Mouse (Mus musculus): ENCODE measurements at regions not wholly inside any gene's neighbourhood (a gene's known extent, or its start where the extent isn't known, plus 50 kb on each side); places are given as distances from the start of the nearest gene placed in this dataset.
A peak's percentile ranks its signal among the peaks of the same experiment; 100 is the strongest.

DNA sequence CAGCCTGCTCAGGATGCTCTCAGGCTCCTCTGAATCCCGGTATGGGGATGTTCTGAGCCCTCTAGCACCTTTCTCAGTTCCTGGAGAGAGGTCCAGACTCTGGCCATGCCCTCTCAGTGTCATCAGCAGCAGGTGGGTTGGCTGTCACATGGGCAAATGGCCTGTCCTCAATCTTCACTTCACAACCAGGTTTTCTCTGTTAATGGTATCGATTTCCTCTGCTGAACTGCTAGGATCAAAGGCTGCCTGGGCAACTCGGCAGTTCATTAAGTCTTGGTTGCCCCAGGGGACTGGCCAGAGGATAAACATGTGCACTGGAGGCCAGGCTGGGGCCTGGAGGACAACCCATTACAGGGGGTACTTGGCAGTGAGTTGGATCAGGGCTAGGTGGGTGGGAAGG, 156.2 kb downstream of the Trim29 start:
- no peak for DNase-seq (ENCODE audit: low read depth, low spot score)

DNA sequence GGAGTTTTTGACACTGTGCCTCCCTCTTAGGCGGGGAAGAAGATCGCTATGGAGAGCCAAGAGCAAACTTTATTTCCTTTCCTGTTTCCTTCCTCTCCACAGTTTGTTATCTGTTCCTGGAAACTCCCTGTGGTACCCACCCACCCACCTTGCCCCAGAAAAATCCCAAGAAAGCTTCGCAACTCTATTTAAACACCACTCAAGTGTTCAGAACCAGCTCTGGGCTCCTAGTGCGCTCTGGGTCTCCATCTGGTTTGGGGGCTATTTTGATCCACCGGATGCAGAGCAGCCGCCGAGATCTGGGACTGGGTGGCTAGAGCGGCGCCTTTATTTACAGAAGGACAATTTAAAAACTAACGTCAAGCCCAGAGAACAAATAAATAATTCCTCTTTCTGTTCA, 158.6 kb downstream of the Trim29 start:
- no peak for DNase-seq (ENCODE audit: low read depth, low spot score)

DNA sequence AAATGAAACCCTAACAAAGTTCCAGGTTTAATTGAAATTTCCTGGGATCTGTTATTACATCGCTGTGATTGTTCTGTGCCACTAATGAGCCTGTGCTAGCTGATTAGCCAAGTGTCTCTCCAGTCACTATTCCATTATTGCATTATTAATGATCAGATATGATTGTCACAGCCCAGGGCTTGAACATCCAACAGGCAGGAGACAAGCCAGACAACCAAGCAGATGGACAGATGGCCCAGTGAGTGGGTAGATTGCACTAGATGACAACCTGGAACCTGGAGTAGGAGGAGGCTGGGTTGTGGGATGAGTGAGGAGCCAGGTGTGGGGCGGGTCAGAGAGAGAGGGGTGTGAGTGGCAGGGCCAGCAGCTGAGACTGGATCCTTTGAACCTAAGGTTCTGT, 161.6 kb downstream of the Trim29 start:
- DNase-seq (ENCODE audit: low read depth, low spot score), result no peak

DNA sequence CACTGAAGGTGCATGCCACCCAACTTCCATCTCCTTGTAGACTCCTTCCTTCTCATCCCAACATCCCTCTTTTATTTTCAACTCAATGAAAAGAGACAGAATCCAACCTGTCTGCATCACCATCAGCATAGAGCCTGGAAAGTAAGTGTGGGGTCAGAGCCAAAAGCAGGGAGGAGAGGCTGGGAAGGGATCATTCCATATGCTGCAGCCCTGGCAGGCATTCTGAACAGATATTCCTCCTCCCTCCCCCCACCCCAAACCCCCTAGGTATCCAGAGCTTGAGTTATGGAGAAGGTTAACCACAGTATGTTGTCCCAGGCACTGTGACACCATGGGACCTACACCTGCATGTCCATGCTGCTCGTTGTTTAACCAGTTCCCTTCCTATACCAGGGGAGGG, 162.5 kb downstream of the Trim29 start:
- no peak for DNase-seq (ENCODE audit: low read depth, low spot score)

DNA sequence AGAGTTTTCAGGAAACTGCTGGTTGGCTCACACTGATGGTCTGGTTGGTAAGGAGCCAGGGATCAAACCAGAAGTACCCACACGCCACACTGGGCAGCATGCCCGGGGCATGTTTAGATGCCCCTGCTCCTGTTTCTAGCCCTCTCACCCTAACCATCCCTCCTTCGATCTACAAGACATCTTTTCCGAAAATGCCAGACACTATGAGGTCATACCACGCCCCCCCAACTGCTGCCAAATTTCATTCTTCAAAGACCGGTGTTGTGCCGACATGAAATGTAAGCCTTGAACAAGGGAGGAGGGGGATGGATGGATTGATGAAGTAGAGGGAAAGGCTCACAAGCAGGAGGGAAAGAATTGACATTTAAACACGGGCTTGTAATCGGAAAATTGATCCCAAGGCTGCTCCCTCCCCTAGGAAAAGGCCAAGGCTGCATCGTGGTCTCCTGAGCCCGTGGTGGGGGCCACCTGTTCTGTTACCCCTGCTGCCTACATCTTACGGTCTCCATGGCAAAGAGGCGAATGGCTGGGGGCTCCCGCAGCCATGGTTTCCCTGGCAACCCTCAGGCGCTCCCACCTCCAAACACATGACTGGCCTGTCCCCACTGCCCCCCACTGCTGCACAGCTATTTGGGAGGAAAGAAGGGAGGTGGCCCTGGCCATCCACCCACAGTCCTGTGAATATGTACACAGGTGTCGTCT, 163.1 kb downstream of the Trim29 start:
- DNase-seq (ENCODE audit: low read depth, low spot score), result no peak

- no peak for DNase-seq (ENCODE audit: low read depth, low spot score)
Measured at GRCm38 (mm10) chr9:43474303-43474643, 163.6 kb downstream of the Trim29 start.

GRCm38 (mm10) chr9:43480826-43481591, 170.4 kb downstream of the Trim29 start:
- no peak for DNase-seq (ENCODE audit: low read depth, low spot score)

- no peak for DNase-seq (ENCODE audit: low read depth, low spot score)
Measured at GRCm38 (mm10) chr9:43482101-43483090, 171.7 kb downstream of the Trim29 start.

DNA sequence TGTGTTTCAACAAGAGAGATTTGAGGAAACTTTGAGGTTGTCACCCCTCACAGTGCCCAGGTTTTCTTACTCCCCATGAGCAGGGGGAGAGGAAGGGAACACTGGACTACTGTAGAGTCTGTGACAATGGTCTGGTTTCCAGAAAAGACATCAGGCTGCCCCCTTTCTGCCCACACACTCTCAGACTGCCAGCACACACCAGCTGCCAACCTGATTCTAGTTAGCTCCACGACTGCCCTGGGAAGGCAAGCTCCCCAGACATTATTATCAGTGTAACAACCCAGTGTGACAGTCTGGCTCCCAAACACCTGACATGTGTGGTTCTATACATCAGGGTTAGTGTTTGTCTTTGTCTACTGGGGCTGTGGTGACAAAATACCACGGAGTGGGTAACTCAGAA, 172.5 kb downstream of the Trim29 start:
- DNase-seq (ENCODE audit: low read depth, low spot score), result no peak

GRCm38 (mm10) chr9:43483906-43484305, 173.3 kb downstream of the Trim29 start:
- no peak for DNase-seq (ENCODE audit: low read depth, low spot score)

DNA sequence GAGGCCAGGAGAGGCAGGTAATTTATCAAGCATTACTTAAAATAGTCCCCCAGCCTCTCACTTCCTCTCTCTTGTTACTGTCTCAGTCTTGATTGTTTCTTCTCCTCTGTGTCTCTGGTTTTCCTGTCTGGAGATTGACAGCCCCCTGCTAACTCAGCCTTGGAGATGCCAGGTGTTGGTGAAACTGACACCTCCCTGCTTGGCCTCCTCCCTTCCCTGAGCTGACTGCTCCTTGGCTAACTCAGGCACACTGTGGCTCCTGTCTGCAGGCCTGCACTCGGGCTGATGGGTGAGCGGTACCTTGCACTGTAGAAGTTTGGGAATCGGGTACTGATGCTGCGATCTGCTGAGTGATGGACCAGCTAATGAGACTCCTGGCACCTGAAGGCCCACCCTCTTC, 176.1 kb downstream of the Trim29 start:
- DNase-seq (ENCODE audit: low read depth, low spot score), result no peak

- DNase-seq (ENCODE audit: low read depth, low spot score), result no peak
Measured at GRCm38 (mm10) chr9:43489205-43489604, 178.6 kb downstream of the Trim29 start.

DNA sequence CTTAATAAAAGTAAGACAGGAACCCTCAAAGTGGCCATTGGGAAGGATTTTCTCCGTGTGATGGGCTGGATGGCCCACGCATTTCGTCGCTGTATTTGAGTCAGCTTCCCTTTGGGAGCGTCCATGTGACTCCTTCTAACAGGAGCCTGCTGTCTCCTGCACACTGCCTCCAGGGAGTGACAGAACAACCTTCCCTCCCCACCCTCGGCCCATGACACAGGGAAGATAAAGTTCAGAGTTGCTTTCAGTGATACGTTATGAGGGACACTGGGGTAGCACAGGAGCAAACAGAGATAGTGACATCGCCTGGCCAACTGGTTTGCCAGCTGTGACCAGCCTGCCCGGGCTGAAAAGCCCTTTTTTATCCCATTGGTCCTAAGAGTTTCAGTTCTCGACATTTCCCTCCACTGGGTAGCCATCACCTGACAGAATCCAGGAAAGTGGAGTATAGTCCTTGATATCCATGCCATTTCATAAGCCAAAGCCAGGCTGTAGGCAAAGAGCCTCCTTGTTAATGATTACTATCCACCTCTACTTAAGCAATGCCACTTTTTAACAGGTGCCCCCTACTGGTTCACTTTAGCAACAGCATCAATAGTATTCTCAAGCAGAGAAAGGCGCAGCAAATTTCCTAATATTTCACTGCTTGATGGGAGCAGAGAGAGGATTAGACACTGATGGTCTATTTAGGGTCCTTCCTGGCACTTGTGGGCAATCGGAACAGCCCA, 180.5 kb downstream of the Trim29 start:
- DNase-seq (ENCODE audit: low read depth, low spot score), result peak; percentile 21

GRCm38 (mm10) chr9:43492236-43493000, 181.8 kb downstream of the Trim29 start:
- no peak for DNase-seq (ENCODE audit: low read depth, low spot score)

DNA sequence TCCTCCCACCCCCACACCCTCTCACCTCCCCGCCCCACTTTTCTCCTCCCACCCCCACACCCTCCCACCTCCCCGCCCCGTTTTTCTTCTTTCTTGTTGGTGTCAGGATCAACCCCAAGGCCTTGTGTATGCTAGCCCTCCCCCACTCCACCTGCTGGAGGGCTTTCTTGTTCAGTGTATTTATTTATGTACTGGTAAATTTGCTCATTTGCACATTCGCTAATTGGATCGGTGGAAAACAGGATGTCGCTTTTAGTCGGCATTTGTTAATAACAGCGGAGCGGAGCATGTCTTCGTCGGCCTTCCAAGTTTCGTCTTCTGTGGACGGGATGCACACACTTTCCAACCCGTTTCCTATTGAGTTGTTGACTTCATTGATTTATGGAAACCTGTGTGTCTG, 187.9 kb downstream of the Trim29 start:
- no peak for DNase-seq (ENCODE audit: low read depth, low spot score)

DNA sequence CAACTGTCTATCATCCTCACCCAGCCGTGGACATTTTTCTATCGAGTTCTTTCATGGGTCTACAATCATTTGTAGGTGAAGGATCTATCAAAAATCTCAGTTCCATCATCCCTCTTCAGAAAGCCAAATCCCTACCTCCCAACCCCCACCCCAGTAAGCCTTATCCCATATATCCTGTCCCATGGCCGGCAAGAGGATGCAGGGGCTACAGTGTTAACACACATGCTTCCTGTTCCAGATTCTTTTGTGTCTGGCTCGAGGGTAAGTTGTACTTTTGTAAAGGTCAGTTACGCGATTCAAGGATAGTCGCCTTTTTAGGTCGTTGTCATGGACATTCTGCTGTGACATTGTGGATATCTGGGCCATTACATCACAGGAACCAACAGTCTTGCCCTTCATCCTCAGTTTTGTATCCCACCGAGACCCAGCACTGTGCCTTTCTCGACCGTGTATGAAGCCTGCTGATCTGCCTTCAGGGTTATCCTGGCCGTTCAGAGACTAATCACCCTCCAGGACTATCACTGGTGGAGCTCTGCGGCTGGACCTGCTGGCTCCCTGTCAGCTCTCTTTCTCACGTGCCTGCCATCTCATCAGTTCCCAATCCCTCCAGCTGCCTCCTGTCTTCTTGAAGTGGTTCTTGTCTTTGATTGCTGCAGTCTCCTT, 193.8 kb downstream of the Trim29 start:
- no peak for DNase-seq (ENCODE audit: low read depth, low spot score)

DNA sequence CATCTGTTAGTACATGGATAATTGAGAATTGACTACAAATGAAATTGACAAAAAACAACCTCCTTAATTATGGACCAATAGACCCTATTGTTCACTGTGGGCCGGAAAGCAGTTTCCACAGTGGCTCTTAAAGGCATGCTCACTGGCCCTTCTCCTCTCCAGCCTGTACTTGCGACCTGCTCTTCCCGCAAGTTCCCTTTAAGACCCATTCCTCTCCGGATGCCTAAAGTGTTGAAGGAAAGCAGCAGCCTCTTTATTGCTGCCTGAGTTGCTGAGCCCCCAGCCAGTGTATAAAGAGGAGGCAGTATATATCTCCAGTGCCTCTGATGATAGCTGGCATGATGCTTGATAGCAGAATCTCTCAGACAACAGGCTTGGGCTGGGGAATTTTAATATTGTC, 195.2 kb downstream of the Trim29 start:
- DNase-seq (ENCODE audit: low read depth, low spot score), result no peak

GRCm38 (mm10) chr9:43506276-43506675, 195.6 kb downstream of the Trim29 start:
- no peak for DNase-seq (ENCODE audit: low read depth, low spot score)

DNA sequence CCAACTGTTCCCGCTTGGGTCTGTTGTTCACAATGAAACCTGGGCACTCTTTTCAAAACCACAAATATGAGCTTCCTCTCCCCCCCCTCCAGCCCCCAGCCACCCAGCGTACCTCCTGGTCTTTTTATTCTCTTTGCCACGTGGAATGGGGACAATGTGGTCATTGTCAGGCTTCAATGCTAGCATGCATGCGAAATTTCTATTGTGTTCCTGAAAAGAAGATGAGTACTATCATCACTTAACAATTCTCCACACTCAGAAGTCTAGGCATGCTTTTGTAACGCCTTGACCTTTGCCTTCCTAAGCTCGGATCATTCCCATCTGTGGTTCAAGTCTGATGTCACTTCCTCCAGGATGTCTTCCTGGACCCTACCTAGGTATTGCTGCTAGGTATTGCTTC, 202.2 kb downstream of the Trim29 start:
- no peak for DNase-seq (ENCODE audit: low read depth, low spot score)

GRCm38 (mm10) chr9:43514731-43515458, 204.2 kb downstream of the Trim29 start:
- DNase-seq (ENCODE audit: low read depth, low spot score), result no peak

Data from retina, postnatal 7 days (tissue).